Mouse (Mus musculus): ENCODE results near the gene Crbn. TPM values are rescaled to one million over a fixed set of nuclear protein-coding genes. Genes with fewer than 3 reads are reported as not detected.

Crbn gene
- polyA plus RNA-seq (2015; fragmentation: Nextera tagmentation; extraction: Ambion mirVana): 36.1 and 38.5 TPM in 2 replicates

DNA sequence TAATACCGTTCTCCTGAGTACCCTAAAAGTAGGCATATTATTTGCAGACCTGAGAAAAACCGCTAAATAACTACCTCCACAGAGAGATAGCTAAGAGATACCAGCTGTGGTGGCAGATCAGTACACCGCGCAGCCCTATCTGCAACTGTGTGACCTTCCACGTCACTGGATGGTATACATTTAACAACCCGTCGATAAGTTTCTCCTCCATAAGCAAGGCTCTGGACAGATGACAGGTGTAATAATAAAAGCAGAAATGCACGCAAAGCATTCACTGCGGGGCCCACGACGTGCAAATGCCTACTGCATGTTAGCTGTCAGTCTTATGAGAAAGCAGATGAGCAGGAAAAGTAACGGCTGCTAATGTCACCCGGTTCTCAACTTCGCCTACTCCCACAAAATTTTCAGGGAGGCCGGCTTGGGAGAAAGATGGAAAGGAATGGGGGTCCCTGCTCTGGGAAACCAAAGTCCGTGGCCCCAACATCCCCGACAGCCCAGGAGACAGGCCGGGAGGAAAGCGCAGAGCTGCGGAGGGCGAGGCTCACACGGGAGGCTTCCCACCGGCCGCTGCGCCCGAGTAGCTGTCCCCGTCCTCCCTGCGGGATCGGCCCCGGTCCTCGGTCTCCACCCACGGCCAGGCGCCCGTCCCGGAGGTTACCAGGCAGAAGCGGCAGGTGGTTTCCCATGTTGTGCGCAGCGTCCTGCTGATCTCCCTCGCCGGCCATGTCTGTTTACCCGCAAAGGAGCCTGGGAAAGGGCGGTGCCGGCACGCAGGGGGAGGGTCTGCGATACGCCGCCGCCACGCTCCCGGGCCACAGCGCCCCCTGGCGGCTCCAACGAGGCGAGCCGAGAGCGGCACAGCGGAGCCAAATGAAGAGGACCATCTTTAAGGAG is at the start of gene Crbn:
Gene Crbn, minus strand, starts transcription at position 745 of the 894 bp plus-strand sequence.

DNA sequence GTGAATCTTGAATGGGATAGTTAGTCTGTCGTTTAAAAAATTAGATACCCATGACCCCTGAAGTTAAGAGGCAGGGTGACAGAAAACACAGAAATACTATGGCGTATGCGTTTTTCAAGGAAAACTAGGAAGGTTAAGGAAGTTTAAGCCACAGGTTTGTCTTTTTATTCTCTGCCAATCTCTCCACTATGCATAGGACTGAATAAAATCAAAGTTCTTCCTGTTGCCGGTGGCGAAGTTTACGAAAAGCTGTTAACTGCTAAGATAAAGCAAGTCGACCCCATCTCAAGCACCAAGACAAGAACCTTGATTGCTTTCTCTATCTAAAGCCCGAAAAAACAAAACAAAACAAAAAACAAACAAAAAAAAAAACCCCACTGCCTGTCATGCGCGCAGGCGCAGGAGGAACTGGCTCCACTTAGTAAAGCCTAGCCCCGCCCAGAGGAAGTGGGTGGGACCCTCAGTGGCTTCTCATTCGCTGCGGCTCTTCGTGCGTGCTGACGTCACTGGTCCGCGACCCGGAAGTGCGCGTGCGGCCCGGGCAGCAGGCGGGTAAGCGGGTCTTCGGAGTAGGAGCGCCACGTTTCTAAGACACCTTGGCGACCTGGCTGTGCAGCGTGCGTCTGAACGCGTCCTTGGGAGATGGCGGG is 31.1 kb downstream of the Crbn start, which contains the start of gene Trnt1:
Gene Trnt1, plus strand, starts transcription at position 481 of the 650 bp plus-strand sequence.

DNA sequence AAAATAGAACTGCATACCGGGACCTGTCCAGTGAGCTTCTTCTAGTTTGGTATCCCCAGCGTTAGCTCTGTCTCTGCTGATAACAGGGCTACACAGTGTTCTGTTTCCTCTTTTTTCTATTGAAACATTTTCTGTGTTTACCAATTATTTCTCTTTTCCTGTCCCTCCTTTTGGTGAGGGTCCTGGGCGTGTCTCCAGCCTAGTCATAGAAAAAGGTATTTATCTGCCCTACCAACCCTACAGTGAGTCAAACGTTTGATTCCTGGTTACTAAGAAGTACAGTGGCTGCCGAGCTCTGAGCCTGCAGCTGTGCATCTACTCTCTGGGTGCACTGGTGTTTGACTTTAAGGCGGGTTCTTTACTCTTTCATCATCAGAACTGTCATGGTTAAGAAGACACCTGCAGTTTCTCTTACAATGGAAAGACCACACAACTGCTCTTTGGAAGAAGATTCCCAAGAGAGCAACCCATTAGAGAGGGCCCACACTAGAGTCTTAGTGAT is 50.9 kb downstream of the Crbn start, which contains the start of gene Il5ra:
Gene Il5ra, minus strand, starts transcription at position 151 of the 502 bp plus-strand sequence.

Other genes starting within 250 kb of the Crbn start
- gene Il5ra, start 51.0 kb downstream of the Crbn start, polyA plus RNA-seq (2015; fragmentation: Nextera tagmentation; extraction: Ambion mirVana): not detected in 2 replicates
- gene Trnt1, start 31.0 kb downstream of the Crbn start, polyA plus RNA-seq (2015; fragmentation: Nextera tagmentation; extraction: Ambion mirVana): 32.2 and 40.8 TPM in 2 replicates